Mouse (Mus musculus) limb, embryonic 11.5 days (tissue): ENCODE measurements at regions not wholly inside any gene's neighbourhood (a gene's known extent, or its start where the extent isn't known, plus 50 kb on each side); places are given as distances from the start of the nearest gene placed in this dataset.

Experiments
- ATAC-seq: fragments of 200-750 bp; cut with Nextera tagmentation; 2 replicates; pipeline ENCODE4 v1.8.0; 2017; ENCODE audit warnings: low read depth; ENCODE audit not compliant: insufficient number of reproducible peaks, low FRiP score, low TSS enrichment
- DNase-seq: peaks from one replicate; pipeline ENCODE4 v3.0.0-alpha.2; 2015; ENCODE audit warnings: low spot score
- H3K27ac ChIP-seq: fragments of 300-500 bp; sonication (generic); replicated peaks from 2 replicates; pipeline ENCODE4 v1.5.1; 2014; ENCODE audit warnings: low read depth, mild to moderate bottlenecking, low read length
- H3K27me3 ChIP-seq: fragments of 300-500 bp; sonication (generic); 2 replicates; pipeline ENCODE4 v1.6.1; 2014; ENCODE audit warnings: mild to moderate bottlenecking, low read length, mixed read lengths; ENCODE audit not compliant: control insufficient read depth, insufficient read depth
- H3K36me3 ChIP-seq: fragments of 300-500 bp; sonication (generic); 2 replicates; pipeline ENCODE4 v1.6.1; 2014; ENCODE audit warnings: mild to moderate bottlenecking, low read length, moderate library complexity, mixed read lengths; ENCODE audit not compliant: control insufficient read depth, insufficient read depth
- H3K4me1 ChIP-seq: fragments of 300-500 bp; sonication (generic); 2 replicates; pipeline ENCODE4 v1.6.1; 2014; ENCODE audit warnings: low read length, mixed read lengths; ENCODE audit not compliant: control insufficient read depth, insufficient read depth
- H3K4me2 ChIP-seq: fragments of 300-500 bp; sonication (generic); 2 replicates; pipeline ENCODE4 v1.6.1; 2014; ENCODE audit warnings: low read depth, mild to moderate bottlenecking, moderate library complexity; ENCODE audit not compliant: severe bottlenecking
- H3K4me3 ChIP-seq: fragments of 300-500 bp; sonication (generic); 2 replicates; pipeline ENCODE4 v1.5.1; 2014; ENCODE audit warnings: low read depth, low read length
- H3K9ac ChIP-seq: fragments of 300-500 bp; sonication (generic); 2 replicates; pipeline ENCODE4 v1.6.1; 2014; ENCODE audit warnings: mild to moderate bottlenecking, low read length
- H3K9me3 ChIP-seq: fragments of 300-500 bp; sonication (generic); 2 replicates; pipeline ENCODE4 v1.6.1; 2016; ENCODE audit warnings: low read length; ENCODE audit not compliant: control insufficient read depth
- WGBS: fragments of 180-500 bp; shearing (Covaris S2); extraction: QIAGEN DNeasy Blood & Tissue Kit; methylation state at CpG from one replicate; pipeline ENCODE4 v1.1.7; 2014; 5-methylcytosine and 5-hydroxymethylcytosine counted together

DNA sequence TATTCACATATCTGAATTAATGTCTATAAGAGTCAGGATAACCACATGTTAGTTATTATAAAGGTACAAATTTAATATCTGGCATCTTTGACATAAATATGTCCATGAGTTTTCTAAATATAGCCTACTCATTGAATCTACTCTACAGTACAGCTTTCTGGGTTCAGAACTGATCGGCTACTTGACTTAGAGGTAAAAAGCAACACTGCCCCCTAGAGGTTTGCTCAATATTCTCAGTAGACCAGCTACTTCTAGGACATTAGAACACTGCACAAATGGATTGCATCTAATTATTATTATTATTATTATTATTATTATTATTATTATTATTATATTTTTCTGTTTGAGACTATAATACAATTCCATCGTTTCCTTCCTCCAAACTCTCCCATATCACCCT, 418.8 kb upstream of the Tpm3-rs7 start:
- Histone ChIP-seq H3K9me3 (no peaks in the 10 kb centered on the region), H3K9ac (no peak overlapping the region), H3K4me3 (no peak overlapping the region), H3K27me3 (no peaks in the 10 kb centered on the region), H3K27ac (no peak overlapping the region), H3K4me2 (no peak overlapping the region), H3K36me3 (no peaks in the 10 kb centered on the region), H3K4me1 (no peaks in the 10 kb centered on the region)
- ATAC-seq = no peak
- 49% methylated on average over 2 of the region's 2 CpGs for WGBS
- DNase-seq = peak; percentile 21

DNA sequence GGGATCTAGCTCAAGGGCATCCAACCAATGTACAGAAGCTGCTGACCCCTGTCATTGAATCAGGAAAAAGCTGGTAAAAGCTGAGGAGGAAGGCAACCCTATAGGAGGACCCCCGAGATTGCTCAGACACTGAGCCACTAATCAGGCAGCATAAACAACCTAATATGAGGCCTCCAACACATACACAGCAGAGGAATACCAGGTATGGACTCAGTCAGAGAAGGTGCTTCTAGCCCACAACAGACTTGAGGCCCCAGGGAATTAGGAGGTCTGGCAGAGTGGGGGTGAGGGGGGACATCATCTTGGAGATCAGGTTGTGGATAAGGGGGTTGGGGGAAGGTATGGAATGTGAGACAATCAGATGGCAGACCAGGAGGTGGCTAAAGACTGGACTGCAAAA, 413.2 kb upstream of the Tpm3-rs7 start:
- Histone ChIP-seq H3K27me3 (no peaks in the 10 kb centered on the region), H3K27ac (no peak overlapping the region), H3K9ac (no peak overlapping the region), H3K4me2 (no peak overlapping the region), H3K4me1 (no peaks in the 10 kb centered on the region), H3K4me3 (no peak overlapping the region), H3K36me3 (no peaks in the 10 kb centered on the region), H3K9me3 (no peaks in the 10 kb centered on the region)
- WGBS = 65% methylated on average over 1 of the region's 1 CpGs
- 0 out of 2 replicates have a peak, but pooled peaks have one; percentile 35 for ATAC-seq
- DNase-seq = no peak

DNA sequence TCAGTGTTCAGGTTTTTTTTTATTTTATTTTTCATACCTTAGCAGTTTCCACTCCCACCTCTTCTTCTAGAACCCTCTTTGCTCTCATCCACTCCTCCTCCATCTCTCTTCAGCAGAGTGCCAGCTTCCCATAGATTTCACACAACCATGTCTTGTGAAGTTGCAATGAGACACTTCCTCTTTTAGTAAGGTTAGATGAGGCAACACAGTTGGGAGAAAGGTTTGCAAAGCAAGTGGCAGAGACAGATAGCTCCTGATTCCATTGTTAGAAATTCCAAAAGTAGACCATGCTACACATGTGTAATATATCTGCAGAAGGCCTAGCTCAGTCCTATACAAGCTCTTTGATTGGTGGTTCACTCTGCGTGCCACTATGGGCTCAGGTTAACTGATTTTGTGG, 397.3 kb upstream of the Tpm3-rs7 start:
- no peak overlapping the region for H3K4me3 ChIP-seq
- no peaks in the 10 kb centered on the region for H3K4me1 ChIP-seq
- H3K4me2 ChIP-seq = no peak overlapping the region
- no peaks in the 10 kb centered on the region for H3K27me3 ChIP-seq
- H3K27ac ChIP-seq = no peak overlapping the region
- DNase-seq = no peak
- no peak overlapping the region for H3K9ac ChIP-seq
- H3K9me3 ChIP-seq = no peaks in the 10 kb centered on the region
- no peak for ATAC-seq
- WGBS = 95% methylated on average over 1 of the region's 1 CpGs
- H3K36me3 ChIP-seq = no peaks in the 10 kb centered on the region
